Mouse (Mus musculus): ENCODE data around the gene Nr4a1. TPM values are rescaled to one million over a fixed set of nuclear protein-coding genes. Genes with fewer than 3 reads are reported as not detected.

The Nr4a1 gene
- polyA plus RNA-seq, 1 experiment = 5.7 TPM

DNA sequence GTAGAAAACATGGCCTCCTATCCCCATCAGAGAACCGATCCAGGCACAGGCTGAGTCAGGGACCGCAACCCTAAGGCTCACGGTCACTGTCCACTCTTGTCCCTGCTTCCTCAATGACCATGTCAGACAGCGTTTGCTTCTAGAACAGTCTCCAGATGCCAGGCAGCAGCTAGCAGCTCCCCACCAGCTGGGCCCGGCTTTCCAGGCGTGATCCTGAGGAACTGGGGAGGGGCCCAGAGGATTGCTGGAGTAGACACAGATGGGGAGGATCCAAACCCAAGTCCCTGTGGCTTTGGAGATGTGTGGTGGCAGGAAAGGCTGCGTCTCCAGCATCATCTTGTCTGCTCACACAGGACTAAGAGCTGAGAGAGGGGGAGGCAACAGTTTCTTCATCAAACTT, 41.0 kb downstream of the Nr4a1 start:
- no peak for TF ChIP-seq CTCF (conservative IDR thresholded peaks at IDR 0.05; ENCODE audit: insufficient read depth, insufficient read length, low read depth, low read length)
- WGBS = 62% methylated on average over 7 of the region's 7 CpGs
- Histone ChIP-seq H3K4me1 (ENCODE audit: control insufficient read depth, insufficient read depth, low read length) (no peaks in the 10 kb centered on the region), H3K27me3 (replicated peaks; ENCODE audit: control insufficient read depth, insufficient read depth, low read length) (no peaks in the 10 kb centered on the region), H3K4me3 (ENCODE audit: insufficient read depth, low read depth, low read length) (no peak overlapping the region), H3K36me3 (ENCODE audit: control insufficient read depth, insufficient read depth, low read length) (no peaks in the 10 kb centered on the region), H3K27ac (ENCODE audit: insufficient read depth, low read depth, low read length) (no peak overlapping the region)
- DNase-seq = no peak

DNA sequence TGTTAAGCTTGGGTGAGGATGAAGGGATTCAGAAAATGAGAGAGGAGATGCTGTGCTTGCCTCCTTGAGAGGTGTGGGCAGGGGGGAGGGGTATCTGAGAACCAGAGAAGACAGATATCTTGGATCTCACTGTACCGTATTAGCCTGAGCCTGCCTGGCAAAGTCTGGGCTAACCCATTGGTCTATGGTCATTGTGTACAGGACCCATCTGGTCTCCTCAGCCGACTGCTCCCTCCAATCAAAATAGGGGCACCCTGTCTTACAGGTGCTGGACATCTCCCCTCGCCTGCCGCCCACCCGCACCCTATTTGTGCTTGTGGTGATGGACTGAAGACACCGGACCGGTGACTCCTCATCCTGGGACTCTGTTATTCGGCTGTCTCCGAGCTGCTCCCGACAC, 41.5 kb downstream of the Nr4a1 start:
- Histone ChIP-seq H3K27ac (ENCODE audit: insufficient read depth, low read depth, low read length) (no peak overlapping the region), H3K4me3 (ENCODE audit: insufficient read depth, low read depth, low read length) (no peak overlapping the region), H3K4me1 (ENCODE audit: control insufficient read depth, insufficient read depth, low read length) (no peaks in the 10 kb centered on the region), H3K27me3 (replicated peaks; ENCODE audit: control insufficient read depth, insufficient read depth, low read length) (no peaks in the 10 kb centered on the region), H3K36me3 (ENCODE audit: control insufficient read depth, insufficient read depth, low read length) (no peaks in the 10 kb centered on the region)
- no peak for DNase-seq
- WGBS = 87% methylated on average over 10 of the region's 10 CpGs
- no peak for TF ChIP-seq POLR2A (IDR thresholded peaks at IDR 0.05; ENCODE audit: low read depth, low read length)
- TF ChIP-seq CTCF (conservative IDR thresholded peaks at IDR 0.05; ENCODE audit: insufficient read depth, insufficient read length, low read depth, low read length) = no peak

GRCm38 (mm10) chr15:101296091-101296490, 42.0 kb downstream of the Nr4a1 start:
- WGBS = 79% methylated on average over 11 of the region's 11 CpGs
- DNase-seq = no peak
- Histone ChIP-seq H3K27me3 (replicated peaks; ENCODE audit: control insufficient read depth, insufficient read depth, low read length) (no peaks in the 10 kb centered on the region), H3K36me3 (ENCODE audit: control insufficient read depth, insufficient read depth, low read length) (no peaks in the 10 kb centered on the region), H3K4me3 (ENCODE audit: insufficient read depth, low read depth, low read length) (no peak overlapping the region), H3K27ac (ENCODE audit: insufficient read depth, low read depth, low read length) (no peak overlapping the region), H3K4me1 (ENCODE audit: control insufficient read depth, insufficient read depth, low read length) (no peaks in the 10 kb centered on the region)
- TF ChIP-seq POLR2A (IDR thresholded peaks at IDR 0.05; ENCODE audit: low read depth, low read length) (no peak), CTCF (conservative IDR thresholded peaks at IDR 0.05; ENCODE audit: insufficient read depth, insufficient read length, low read depth, low read length) (no peak)

- no peaks in the 10 kb centered on the region for H3K27me3 ChIP-seq (replicated peaks; ENCODE audit: control insufficient read depth, insufficient read depth, low read length)
- H3K27ac ChIP-seq (ENCODE audit: insufficient read depth, low read depth, low read length) = no peak overlapping the region
- H3K36me3 ChIP-seq (ENCODE audit: control insufficient read depth, insufficient read depth, low read length) = no peaks in the 10 kb centered on the region
- no peak overlapping the region for H3K4me3 ChIP-seq (ENCODE audit: insufficient read depth, low read depth, low read length)
- DNase-seq = no peak
- whole genome bisulfite sequencing = 34% methylated on average over 7 of the region's 7 CpGs
- H3K4me1 ChIP-seq (ENCODE audit: control insufficient read depth, insufficient read depth, low read length) = no peaks in the 10 kb centered on the region
- TF ChIP-seq CTCF (conservative IDR thresholded peaks at IDR 0.05; ENCODE audit: insufficient read depth, insufficient read length, low read depth, low read length) = no peak
- no peak for TF ChIP-seq POLR2A (IDR thresholded peaks at IDR 0.05; ENCODE audit: low read depth, low read length)
Measured at GRCm38 (mm10) chr15:101297988-101298387, 43.9 kb downstream of the Nr4a1 start.

- no peak overlapping the region for H3K27ac ChIP-seq (ENCODE audit: insufficient read depth, low read depth, low read length)
- H3K4me3 ChIP-seq (ENCODE audit: insufficient read depth, low read depth, low read length) = no peak overlapping the region
- no peak for DNase-seq
- no peaks in the 10 kb centered on the region for H3K4me1 ChIP-seq (ENCODE audit: control insufficient read depth, insufficient read depth, low read length)
- H3K27me3 ChIP-seq (replicated peaks; ENCODE audit: control insufficient read depth, insufficient read depth, low read length) = no peaks in the 10 kb centered on the region
- H3K36me3 ChIP-seq (ENCODE audit: control insufficient read depth, insufficient read depth, low read length) = no peaks in the 10 kb centered on the region
- WGBS = 40% methylated on average over 7 of the region's 7 CpGs
- TF ChIP-seq CTCF (conservative IDR thresholded peaks at IDR 0.05; ENCODE audit: insufficient read depth, insufficient read length, low read depth, low read length) = no peak
- no peak for TF ChIP-seq POLR2A (IDR thresholded peaks at IDR 0.05; ENCODE audit: low read depth, low read length)
Measured at GRCm38 (mm10) chr15:101298550-101298949, 44.5 kb downstream of the Nr4a1 start.

GRCm38 (mm10) chr15:101299480-101299960, 45.5 kb downstream of the Nr4a1 start:
- DNase-seq = no peak
- WGBS = 74% methylated on average over 14 of the region's 14 CpGs
- no peak for TF ChIP-seq POLR2A (IDR thresholded peaks at IDR 0.05; ENCODE audit: low read depth, low read length)
- no peak for TF ChIP-seq CTCF (conservative IDR thresholded peaks at IDR 0.05; ENCODE audit: insufficient read depth, insufficient read length, low read depth, low read length)

DNA sequence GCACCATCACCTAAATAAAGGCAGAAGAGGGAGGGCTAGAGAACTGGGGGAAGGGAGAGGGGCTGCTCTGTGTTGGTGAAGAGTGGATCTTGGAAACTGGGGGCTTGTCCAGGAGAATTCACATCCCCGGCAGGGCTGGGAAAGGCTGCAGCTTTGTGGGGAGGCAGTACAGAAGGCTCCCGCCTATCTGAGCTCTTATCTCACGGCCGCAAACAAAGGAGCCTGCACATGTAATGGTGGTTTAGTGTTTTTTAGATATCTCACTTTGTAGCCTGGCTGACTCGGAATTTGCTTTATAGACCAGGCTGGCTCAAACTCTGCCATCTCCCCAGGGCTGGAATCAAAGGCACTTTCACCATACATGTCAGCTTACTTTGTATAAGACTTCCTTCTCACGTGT, 46.1 kb downstream of the Nr4a1 start:
- Histone ChIP-seq H3K27me3 (replicated peaks; ENCODE audit: control insufficient read depth, insufficient read depth, low read length) (no peaks in the 10 kb centered on the region), H3K36me3 (ENCODE audit: control insufficient read depth, insufficient read depth, low read length) (no peaks in the 10 kb centered on the region), H3K27ac (ENCODE audit: insufficient read depth, low read depth, low read length) (no peak overlapping the region), H3K4me1 (ENCODE audit: control insufficient read depth, insufficient read depth, low read length) (no peaks in the 10 kb centered on the region), H3K4me3 (ENCODE audit: insufficient read depth, low read depth, low read length) (no peak overlapping the region)
- WGBS = 91% methylated on average over 6 of the region's 6 CpGs
- no peak for TF ChIP-seq CTCF (conservative IDR thresholded peaks at IDR 0.05; ENCODE audit: insufficient read depth, insufficient read length, low read depth, low read length)
- TF ChIP-seq POLR2A (IDR thresholded peaks at IDR 0.05; ENCODE audit: low read depth, low read length) = no peak
- no peak for DNase-seq

More at GRCm38 (mm10) chr15:101299480-101299960, 45.5 kb downstream of the Nr4a1 start:
- no peaks in the 10 kb centered on the region for H3K4me1 ChIP-seq (ENCODE audit: control insufficient read depth, insufficient read depth, low read length)
- H3K36me3 ChIP-seq (ENCODE audit: control insufficient read depth, insufficient read depth, low read length) = no peaks in the 10 kb centered on the region
- no peak overlapping the region for H3K27ac ChIP-seq (ENCODE audit: insufficient read depth, low read depth, low read length)
- no peak overlapping the region for H3K4me3 ChIP-seq (ENCODE audit: insufficient read depth, low read depth, low read length)
- no peaks in the 10 kb centered on the region for H3K27me3 ChIP-seq (replicated peaks; ENCODE audit: control insufficient read depth, insufficient read depth, low read length)

- WGBS = 90% methylated on average over 3 of the region's 3 CpGs
- Histone ChIP-seq H3K36me3 (ENCODE audit: control insufficient read depth, insufficient read depth, low read length) (no peaks in the 10 kb centered on the region), H3K4me3 (ENCODE audit: insufficient read depth, low read depth, low read length) (no peak overlapping the region), H3K27ac (ENCODE audit: insufficient read depth, low read depth, low read length) (no peak overlapping the region), H3K27me3 (replicated peaks; ENCODE audit: control insufficient read depth, insufficient read depth, low read length) (no peaks in the 10 kb centered on the region), H3K4me1 (ENCODE audit: control insufficient read depth, insufficient read depth, low read length) (no peaks in the 10 kb centered on the region)
- DNase-seq = no peak
- TF ChIP-seq CTCF (conservative IDR thresholded peaks at IDR 0.05; ENCODE audit: insufficient read depth, insufficient read length, low read depth, low read length) (no peak), POLR2A (IDR thresholded peaks at IDR 0.05; ENCODE audit: low read depth, low read length) (no peak)
Measured at GRCm38 (mm10) chr15:101302201-101302600, 48.1 kb downstream of the Nr4a1 start.

Measured in kidney, adult 2 months (tissue).